Mouse (Mus musculus) Patski (cell line): Measurements from ENCODE around the gene Eif4g1. TPM values are rescaled to one million over a fixed set of nuclear protein-coding genes. Genes with fewer than 3 reads are reported as not detected.

Source experiments
- ATAC-seq: fragments of 100-300 bp; one replicate; pipeline ENCODE4 v1.8.0; 2021
- CTCF ChIA-PET: fragments of 350-600 bp; sonication (Branson Sonifier 250); formaldehyde crosslinking; loops from one replicate; lab custom pipeline; 2022; ENCODE audit warnings: inconsistent platforms; lab: Charles Lee
- POLR2A ChIA-PET: fragments of 350-600 bp; sonication (Branson Sonifier 250); formaldehyde crosslinking; loops from one replicate; lab custom pipeline; 2022; ENCODE audit warnings: antibody characterized with exemption, inconsistent platforms; lab: Charles Lee
- DNase-seq: peaks from one replicate; pipeline ENCODE4 v3.0.0-alpha.2; 2011; ENCODE audit warnings: low read depth, low spot score
- H3K27me3 ChIP-seq: fragments of 371-371 bp; one replicate; pipeline ENCODE4 v1.5.1; 2021
- CTCF ChIP-seq: fragments of 100-300 bp; IDR thresholded peaks from one replicate; pipeline ENCODE4 v1.5.1; 2021
- in situ Hi-C: fragments of 300-500 bp; cut with MboI; formaldehyde crosslinking; loops from 3 replicates; pipeline ENCODE4 v1.11.1; 2018; ENCODE audit warnings: low pct_unique_long_range_greater_than_20kb, mixed read lengths
- polyA plus RNA-seq: library from polyadenylated mRNA; unstranded; gene quantifications from one replicate; pipeline ENCODE4 v1.2.3, GENCODE M21; 2021

Eif4g1 gene
- polyA plus RNA-seq, 1 experiment from 2014 or later: 336 TPM

GRCm38 (mm10) chr16:20733731-20734730 is 65.9 kb downstream of the Eif4g1 start, which contains the start of gene Thpo:
TSS of gene Thpo (minus strand) at chr16:20734511.
- H3K27me3 ChIP-seq: peaks cover 10% of the 10 kb centered on the region
- in situ Hi-C loops: no loop called here
- ATAC-seq (no peak), DNase-seq (no peak)
- POLR2A ChIA-PET: no interaction called here
- CTCF ChIA-PET: no interaction called here
- no peak for TF ChIP-seq CTCF

- DNase-seq: no peak
- H3K27me3 ChIP-seq: peaks cover 10% of the 10 kb centered on the region
- POLR2A ChIA-PET: no interaction called here
Observed at GRCm38 (mm10) chr16:20735651-20736050, 67.5 kb downstream of the Eif4g1 start.

GRCm38 (mm10) chr16:20736168-20736567 is 68.1 kb downstream of the Eif4g1 start:
- no peak for TF ChIP-seq CTCF
- ChIA-PET POLR2A (no interaction called here), CTCF (interaction anchor here (1.1 kb wide), 1 partner anchor 25 kb away, joined by 3 read pairs; no protein-coding TSS in a partner anchor)
- peaks cover 10% of the 10 kb centered on the region for H3K27me3 ChIP-seq
- in situ Hi-C loops: no loop called here
- no peak for ATAC-seq
- DNase-seq: no peak

More at GRCm38 (mm10) chr16:20735651-20736050, 67.5 kb downstream of the Eif4g1 start:
- CTCF ChIA-PET: interaction anchor here (1.1 kb wide), 1 partner anchor 26 kb away, joined by 3 read pairs; no protein-coding TSS in a partner anchor
- TF ChIP-seq CTCF: no peak
- no peak for ATAC-seq
- in situ Hi-C loops: no loop called here

GRCm38 (mm10) chr16:20736823-20737222 is 68.7 kb downstream of the Eif4g1 start:
- no peak for ATAC-seq
- H3K27me3 ChIP-seq: peaks cover 10% of the 10 kb centered on the region
- POLR2A ChIA-PET: no interaction called here
- CTCF ChIA-PET: no interaction called here
- in situ Hi-C loops: no loop called here
- no peak for TF ChIP-seq CTCF
- DNase-seq: no peak

GRCm38 (mm10) chr16:20739845-20740244 is 71.7 kb downstream of the Eif4g1 start:
- CTCF ChIA-PET: interaction anchor here (1.4 kb wide), 1 partner anchor 15 kb away, joined by 3 read pairs; no protein-coding TSS in a partner anchor
- in situ Hi-C loops: no loop called here
- POLR2A ChIA-PET: no interaction called here
- H3K27me3 ChIP-seq: no peaks in the 10 kb centered on the region
- DNase-seq (no peak), ATAC-seq (no peak)
- no peak for TF ChIP-seq CTCF

Other genes with a start within 250 kb of the Eif4g1 start
- 60.2 TPM for gene Abcc5, start 241.9 kb upstream of the Eif4g1 start, polyA plus RNA-seq
- gene Eif2b5, start 169.5 kb upstream of the Eif4g1 start, polyA plus RNA-seq: 82.8 TPM
- gene Dvl3, start 151.3 kb upstream of the Eif4g1 start, polyA plus RNA-seq: 52.8 TPM
- gene Ap2m1, start 132.8 kb upstream of the Eif4g1 start, polyA plus RNA-seq: 707 TPM
- gene Abcf3, start 119.7 kb upstream of the Eif4g1 start, polyA plus RNA-seq: 61.5 TPM
- 0.55 TPM for gene Vwa5b2, start 78.8 kb upstream of the Eif4g1 start, polyA plus RNA-seq
- gene Eef1akmt4, start 56.7 kb upstream of the Eif4g1 start, polyA plus RNA-seq: 8.6 TPM
- 0.03 TPM for gene Gm49333, start 56.7 kb upstream of the Eif4g1 start, polyA plus RNA-seq
- gene Alg3, start 56.6 kb upstream of the Eif4g1 start, polyA plus RNA-seq: 21.5 TPM
- gene Camk2n2, start 47.0 kb upstream of the Eif4g1 start, polyA plus RNA-seq: 11.5 TPM
- gene Ece2, start 38.5 kb upstream of the Eif4g1 start, polyA plus RNA-seq: 0.12 TPM
- gene Psmd2, start 16.7 kb upstream of the Eif4g1 start, polyA plus RNA-seq: 289 TPM
- 0.69 TPM for gene Fam131a, start 24.9 kb downstream of the Eif4g1 start, polyA plus RNA-seq
- 38.4 TPM for gene Polr2h, start 49.4 kb downstream of the Eif4g1 start, polyA plus RNA-seq
- 14.3 TPM for gene Clcn2, start 49.4 kb downstream of the Eif4g1 start, polyA plus RNA-seq
- gene Chrd, start 64.8 kb downstream of the Eif4g1 start, polyA plus RNA-seq: 1.8 TPM
- gene Thpo, start 66.2 kb downstream of the Eif4g1 start, polyA plus RNA-seq: 0.18 TPM